Mouse (Mus musculus) kidney, embryonic 14.5 days (tissue): Measurements from ENCODE around the gene March2. TPM values are rescaled to one million over a fixed set of nuclear protein-coding genes. Genes with fewer than 3 reads are reported as not detected.
"Not testable (repeated sequence)": the region's sequence is repeated elsewhere in the genome, so short reads cannot be mapped to it uniquely, and the experiment has no call there.

Experiments
- ATAC-seq: fragments of 200-750 bp; cut with Nextera tagmentation; 2 replicates; pipeline ENCODE4 v1.8.0; 2017; ENCODE audit warnings: moderate number of reproducible peaks, mild to moderate bottlenecking, moderate TSS enrichment, moderate library complexity; ENCODE audit not compliant: low FRiP score, low TSS enrichment
- H3K27ac ChIP-seq: fragments of 300-500 bp; sonication (generic); 2 replicates; pipeline ENCODE4 v1.5.1; 2014; ENCODE audit warnings: low read depth, mild to moderate bottlenecking, low read length, moderate library complexity, mixed read lengths
- H3K27me3 ChIP-seq: fragments of 300-500 bp; sonication (generic); 2 replicates; pipeline ENCODE4 v1.6.1; 2014; ENCODE audit warnings: mild to moderate bottlenecking, low read length; ENCODE audit not compliant: control insufficient read depth, insufficient read depth
- H3K36me3 ChIP-seq: fragments of 300-500 bp; sonication (generic); 2 replicates; pipeline ENCODE4 v1.6.1; 2014; ENCODE audit warnings: low read length, mixed read lengths; ENCODE audit not compliant: control insufficient read depth, insufficient read depth
- H3K4me1 ChIP-seq: fragments of 300-500 bp; sonication (generic); 2 replicates; pipeline ENCODE4 v1.6.1; 2014; ENCODE audit warnings: low read length, mixed read lengths; ENCODE audit not compliant: control insufficient read depth, insufficient read depth
- H3K4me2 ChIP-seq: fragments of 300-500 bp; sonication (generic); replicated peaks from 2 replicates; pipeline ENCODE4 v1.6.1; 2014; ENCODE audit warnings: low read depth, mild to moderate bottlenecking, low read length
- H3K4me3 ChIP-seq: fragments of 300-500 bp; sonication (generic); 2 replicates; pipeline ENCODE4 v1.5.1; 2014; ENCODE audit warnings: mild to moderate bottlenecking, low read length
- H3K9ac ChIP-seq: fragments of 300-500 bp; sonication (generic); 2 replicates; pipeline ENCODE4 v1.6.1; 2014; ENCODE audit warnings: low read depth, mild to moderate bottlenecking, low read length, moderate library complexity
- H3K9me3 ChIP-seq: fragments of 300-500 bp; sonication (generic); 2 replicates; pipeline ENCODE4 v1.6.1; 2016; ENCODE audit warnings: low read length; ENCODE audit not compliant: control insufficient read depth
- WGBS: fragments of 180-500 bp; shearing (Covaris S2); extraction: QIAGEN DNeasy Blood & Tissue Kit; methylation state at CpG from one replicate; pipeline ENCODE4 v1.1.7; 2014; 5-methylcytosine and 5-hydroxymethylcytosine counted together
- polyA plus RNA-seq: library from polyadenylated mRNA; unstranded; fragments of >200 nt; fragmentation: Nextera tagmentation; extraction: Ambion mirVana; gene quantifications from 2 replicates; pipeline ENCODE4 v1.2.1, GENCODE M21; 2014

Gene March2
- polyA plus RNA-seq, 1 experiment from 2014 or later: 46.1 TPM

DNA sequence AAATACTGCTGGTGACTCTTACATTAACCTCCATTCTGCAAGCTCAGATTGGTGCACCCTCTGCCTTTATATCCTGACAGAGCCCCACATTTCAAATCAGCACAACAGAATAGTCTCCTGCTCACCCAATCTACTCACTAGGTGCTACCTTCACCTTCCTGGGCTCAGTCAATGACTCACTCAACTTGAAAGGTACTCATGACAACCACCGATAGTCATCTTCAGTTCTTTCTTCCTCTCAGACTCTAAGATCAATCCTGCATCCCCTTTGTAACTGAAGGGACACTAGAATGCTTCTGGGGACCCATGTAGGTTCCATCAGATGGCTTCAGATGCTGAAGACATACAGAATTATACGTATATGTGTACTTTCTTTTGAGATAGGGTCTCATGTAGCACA is 33.8 kb upstream of the March2 start:
- H3K9me3 ChIP-seq: no peaks in the 10 kb centered on the region
- WGBS: 92% methylated on average over 2 of the region's 2 CpGs
- ATAC-seq: no peak
- H3K4me3 ChIP-seq: no peak overlapping the region
- H3K36me3 ChIP-seq: peaks cover 45% of the 10 kb centered on the region
- no peaks in the 10 kb centered on the region for H3K27me3 ChIP-seq
- no peak overlapping the region for H3K27ac ChIP-seq
- H3K9ac ChIP-seq: no peak overlapping the region
- peaks cover 13% of the 10 kb centered on the region; the same call in 1 of the 2 replicates for H3K4me1 ChIP-seq
- H3K4me2 ChIP-seq: no peak overlapping the region

DNA sequence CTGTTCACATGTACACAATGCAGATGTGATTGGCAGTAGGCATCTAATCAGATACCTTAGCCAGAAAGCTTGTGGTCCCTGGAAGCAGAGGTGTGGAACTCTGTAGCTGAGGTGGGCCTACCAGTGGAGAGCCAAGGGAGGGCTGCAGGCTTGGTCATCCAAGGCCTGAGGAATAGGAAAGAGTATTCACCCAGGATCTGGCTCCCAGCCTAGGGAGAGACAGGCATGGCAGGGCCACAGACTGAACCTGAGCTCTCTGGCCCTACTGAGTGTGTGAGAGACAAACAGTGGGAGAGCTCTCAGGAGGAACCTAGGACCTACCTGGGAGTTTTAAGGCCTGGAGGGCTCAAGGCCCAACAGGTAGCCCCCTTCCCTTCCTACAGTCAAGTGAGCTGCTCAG is 32.7 kb upstream of the March2 start:
- Histone ChIP-seq H3K9me3 (no peaks in the 10 kb centered on the region), H3K4me2 (no peak overlapping the region), H3K27me3 (no peaks in the 10 kb centered on the region), H3K4me1 (peaks cover 10% of the 10 kb centered on the region; the same call in 1 of the 2 replicates), H3K9ac (no peak overlapping the region; the same call in 1 of the 2 replicates), H3K4me3 (no peak overlapping the region), H3K27ac (no peak overlapping the region), H3K36me3 (peaks cover 48% of the 10 kb centered on the region)
- ATAC-seq: no peak

DNA sequence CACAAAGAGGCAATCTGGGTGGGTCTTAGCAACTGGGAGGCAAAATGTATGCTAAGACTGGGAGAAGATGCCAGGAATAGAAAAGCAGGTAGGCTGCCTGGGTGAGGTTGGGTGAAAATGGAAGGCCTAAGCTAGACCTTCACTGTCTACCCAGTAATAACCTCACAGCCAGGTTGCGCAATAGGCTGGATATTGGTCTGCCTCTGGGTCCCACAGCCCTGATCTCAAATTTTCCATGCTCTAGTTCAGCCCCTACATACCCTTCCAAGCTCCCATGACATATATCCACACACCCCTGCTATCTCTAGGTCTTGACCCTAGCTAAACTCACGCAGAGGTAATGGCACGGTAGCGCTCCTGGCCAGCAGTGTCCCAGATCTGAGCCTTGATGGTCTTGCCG is 31.0 kb upstream of the March2 start:
- H3K27me3 ChIP-seq: no peaks in the 10 kb centered on the region
- H3K36me3 ChIP-seq: peaks cover 58% of the 10 kb centered on the region
- H3K9me3 ChIP-seq: no peaks in the 10 kb centered on the region
- no peak overlapping the region for H3K27ac ChIP-seq
- no peak overlapping the region for H3K9ac ChIP-seq
- no peak overlapping the region for H3K4me3 ChIP-seq
- 94% methylated on average over 5 of the region's 5 CpGs for WGBS
- no peaks in the 10 kb centered on the region for H3K4me1 ChIP-seq
- no peak for ATAC-seq
- H3K4me2 ChIP-seq: no peak overlapping the region

DNA sequence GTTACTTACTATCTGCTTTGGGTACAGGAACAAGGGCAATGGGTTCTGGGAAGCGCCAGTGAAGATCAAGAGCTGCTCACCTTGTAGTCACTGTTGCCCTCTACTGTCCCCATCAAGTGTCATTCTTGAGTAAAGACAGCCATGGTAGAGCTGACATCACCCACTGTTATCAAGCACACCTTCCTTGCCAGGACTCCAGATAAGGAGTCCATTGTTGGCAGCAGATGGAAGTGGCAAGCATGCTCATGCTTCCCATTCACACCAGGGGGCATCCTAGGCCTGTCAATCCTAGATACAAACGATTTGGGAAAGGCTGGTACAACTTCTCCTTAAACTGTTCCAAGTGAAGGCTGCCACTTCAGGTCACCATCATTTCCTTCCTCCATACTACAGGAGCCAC is 27.5 kb upstream of the March2 start:
- H3K27me3 ChIP-seq: no peaks in the 10 kb centered on the region
- no peak overlapping the region for H3K4me3 ChIP-seq
- no peak overlapping the region for H3K27ac ChIP-seq
- H3K4me1 ChIP-seq: no peaks in the 10 kb centered on the region
- H3K9me3 ChIP-seq: no peaks in the 10 kb centered on the region
- ATAC-seq: no peak
- peaks cover 48% of the 10 kb centered on the region for H3K36me3 ChIP-seq
- 81% methylated on average over 2 of the region's 2 CpGs for WGBS
- no peak overlapping the region for H3K4me2 ChIP-seq
- H3K9ac ChIP-seq: no peak overlapping the region

DNA sequence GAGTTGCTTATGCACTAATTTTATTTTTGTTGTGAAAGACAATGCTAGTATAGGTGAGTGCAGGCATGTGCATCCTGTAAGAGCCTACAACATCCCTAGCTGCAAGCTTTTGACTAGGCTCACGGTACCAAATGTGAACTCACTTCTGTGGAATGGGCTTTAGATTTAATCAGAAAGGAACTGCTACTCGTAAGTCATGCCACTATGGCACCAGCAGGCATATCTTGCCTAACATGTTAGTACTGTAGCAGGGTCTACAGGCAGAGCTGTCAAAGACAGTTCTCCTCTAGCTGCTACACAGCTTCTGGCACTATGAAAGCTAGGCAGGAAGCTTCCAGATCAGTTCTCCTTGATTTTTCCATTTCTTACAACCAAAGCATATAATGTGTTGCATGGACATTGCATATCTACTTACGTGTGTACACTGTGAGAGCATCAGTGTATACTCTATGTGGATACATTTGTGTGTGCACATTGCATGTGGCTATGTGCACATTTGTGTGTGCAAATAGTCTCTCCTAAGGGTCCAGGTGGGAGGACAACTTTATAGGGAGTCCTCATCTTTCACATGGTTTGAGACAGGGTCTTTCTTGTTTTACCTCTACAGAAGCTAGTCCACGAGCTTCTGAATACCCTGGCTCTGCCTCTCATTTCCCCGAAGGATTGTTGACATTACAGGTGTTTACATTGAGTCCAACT is 26.4 kb upstream of the March2 start:
- Histone ChIP-seq H3K27ac (no peak overlapping the region), H3K4me2 (no peak overlapping the region), H3K4me1 (no peaks in the 10 kb centered on the region), H3K9ac (no peak overlapping the region), H3K36me3 (peaks cover 39% of the 10 kb centered on the region), H3K4me3 (no peak overlapping the region), H3K27me3 (no peaks in the 10 kb centered on the region), H3K9me3 (no peaks in the 10 kb centered on the region)
- 88% methylated on average over 5 of the region's 5 CpGs for whole genome bisulfite sequencing
- ATAC-seq: no peak

DNA sequence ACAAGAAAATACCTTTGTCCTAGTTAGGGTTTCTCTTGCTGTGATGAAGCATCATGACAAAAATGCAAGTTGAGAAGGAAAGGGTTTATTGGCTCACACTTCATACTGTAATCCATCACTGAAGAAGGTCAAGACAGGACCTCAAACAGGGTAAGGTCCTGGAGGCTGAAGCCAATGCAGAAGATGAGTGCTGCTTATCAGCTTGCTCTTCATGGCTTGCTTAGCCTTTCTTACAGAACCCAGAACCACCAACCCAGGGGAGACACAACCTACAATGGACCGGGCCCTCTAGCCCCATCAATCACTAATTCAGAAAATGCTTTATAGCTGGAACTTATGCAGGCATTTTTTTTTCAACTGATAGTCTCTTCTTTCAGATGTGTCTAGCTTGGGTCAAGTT is 23.9 kb upstream of the March2 start:
- Histone ChIP-seq H3K4me3 (no peak overlapping the region), H3K36me3 (peaks cover 17% of the 10 kb centered on the region; the same call in 1 of the 2 replicates), H3K27me3 (no peaks in the 10 kb centered on the region), H3K4me1 (no peaks in the 10 kb centered on the region), H3K27ac (no peak overlapping the region), H3K9me3 (no peaks in the 10 kb centered on the region), H3K9ac (no peak overlapping the region), H3K4me2 (no peak overlapping the region)
- 97% methylated on average over 1 of the region's 1 CpGs for WGBS
- no peak for ATAC-seq

DNA sequence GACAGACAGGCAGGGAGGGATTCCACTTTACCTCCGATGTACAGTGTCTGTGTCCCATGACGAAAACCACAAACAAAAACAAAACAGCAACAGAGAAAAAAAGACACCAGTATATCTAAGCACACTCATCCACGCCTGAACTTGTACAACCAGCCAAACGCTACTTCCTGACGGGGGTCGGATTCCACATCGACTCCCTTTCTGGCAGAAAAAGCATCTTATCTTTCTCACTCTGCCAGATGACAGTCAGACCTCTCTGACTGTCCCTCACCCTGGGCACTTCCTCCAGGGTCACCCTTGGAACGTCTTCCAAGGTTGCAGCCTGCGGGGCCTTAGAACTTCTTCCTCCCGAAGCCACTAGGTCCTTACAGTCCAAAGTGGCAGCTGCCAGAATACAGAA is 15.1 kb upstream of the March2 start:
- H3K9me3 ChIP-seq, H3K27ac ChIP-seq, H3K36me3 ChIP-seq, ATAC-seq, H3K9ac ChIP-seq, H3K4me2 ChIP-seq, H3K4me3 ChIP-seq, H3K27me3 ChIP-seq, H3K4me1 ChIP-seq: not testable (repeated sequence)
- 56% methylated on average over 10 of the region's 10 CpGs for WGBS

DNA sequence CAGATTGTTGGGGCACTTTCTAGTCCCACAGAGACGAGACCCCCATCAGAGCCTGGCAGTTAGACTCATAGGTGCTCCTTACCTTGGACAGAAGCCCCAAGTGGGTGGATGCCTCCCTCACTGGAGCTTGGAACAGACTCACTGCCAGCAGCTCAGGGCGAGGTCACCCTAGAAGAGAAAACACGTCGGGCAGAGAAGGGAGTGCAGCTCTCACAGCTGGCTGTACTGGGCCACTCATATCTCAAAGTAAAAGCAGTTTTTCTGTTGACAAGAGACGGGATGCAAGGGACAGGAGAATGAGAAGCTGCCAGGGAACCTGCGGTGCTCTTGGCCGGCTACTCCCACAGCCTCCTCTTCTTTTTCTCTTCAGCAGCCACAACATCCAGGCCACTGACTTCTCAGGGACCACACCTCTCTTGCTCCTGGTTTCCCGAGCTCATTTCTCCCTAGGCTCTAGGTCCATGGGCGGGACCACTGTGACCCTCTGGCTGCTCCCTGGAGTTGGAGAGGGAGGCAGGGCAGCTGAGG is 14.2 kb upstream of the March2 start:
- not testable (repeated sequence) for H3K9ac ChIP-seq, H3K27ac ChIP-seq, H3K36me3 ChIP-seq, H3K4me2 ChIP-seq, H3K4me1 ChIP-seq, H3K4me3 ChIP-seq, H3K9me3 ChIP-seq, ATAC-seq, H3K27me3 ChIP-seq
- 57% methylated on average over 9 of the region's 9 CpGs for WGBS

DNA sequence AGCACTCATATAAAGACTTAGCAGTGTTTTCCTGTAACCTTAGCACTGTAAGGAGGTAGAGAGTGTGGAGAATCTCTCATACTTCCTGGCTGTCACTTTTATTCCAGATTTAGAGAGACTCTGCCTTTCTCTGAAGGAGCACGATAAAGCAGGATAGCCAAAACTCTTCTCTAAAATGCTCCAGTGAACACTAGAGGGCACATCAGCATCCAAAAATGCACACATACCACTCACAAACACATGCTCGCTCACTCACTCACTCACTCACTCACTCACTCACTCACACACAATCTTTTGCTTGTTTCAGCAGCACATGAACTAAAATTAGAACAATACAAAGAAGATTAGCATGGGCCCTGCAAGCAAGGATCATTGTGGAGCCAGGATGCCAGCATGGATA is 10.7 kb upstream of the March2 start:
- Histone ChIP-seq H3K9ac (no peak overlapping the region), H3K27ac (no peak overlapping the region), H3K27me3 (no peaks in the 10 kb centered on the region), H3K36me3 (no peaks in the 10 kb centered on the region), H3K4me2 (no peak overlapping the region), H3K9me3 (no peaks in the 10 kb centered on the region), H3K4me3 (no peak overlapping the region), H3K4me1 (no peaks in the 10 kb centered on the region)
- ATAC-seq: no peak
- 75% methylated on average over 2 of the region's 2 CpGs for WGBS
